Mouse (Mus musculus) cerebellum, adult 2 months (tissue): ENCODE data around the gene Catsperz. TPM values are rescaled to one million over a fixed set of nuclear protein-coding genes. Genes with fewer than 3 reads are reported as not detected.
A peak's percentile ranks its signal among the peaks of the same experiment; 100 is the strongest.
"Not testable (repeated sequence)": the region's sequence is repeated elsewhere in the genome, so short reads cannot be mapped to it uniquely, and the experiment has no call there.

Source experiments
- DNase-seq, 2 experiments: peaks; one replicate each; pipeline ENCODE4 v3.0.0; 2021
- H3K27ac ChIP-seq: fragments of 200-500 bp; 2 replicates; pipeline ENCODE4 v1.5.1; 2012; ENCODE audit warnings: low read length, control low read depth, inconsistent platforms; ENCODE audit not compliant: insufficient read depth
- H3K27me3 ChIP-seq: fragments of 200-500 bp; 2 replicates; pipeline ENCODE4 v1.6.1; 2012; ENCODE audit warnings: inconsistent platforms, mild to moderate bottlenecking, low read length, moderate library complexity; ENCODE audit not compliant: control insufficient read depth, insufficient read depth
- H3K4me1 ChIP-seq: fragments of 200-500 bp; 2 replicates; pipeline ENCODE4 v1.6.1; 2011; ENCODE audit warnings: low read length; ENCODE audit not compliant: control insufficient read depth, insufficient read depth
- H3K4me3 ChIP-seq: fragments of 200-500 bp; replicated peaks from 2 replicates; pipeline ENCODE3; 2011; ENCODE audit warnings: mild to moderate bottlenecking, low read depth, low read length, control low read depth; ENCODE audit not compliant: insufficient read depth
- CTCF ChIP-seq: fragments of 200-500 bp; IDR thresholded peaks from 2 replicates; pipeline ENCODE4 v1.5.1; 2011; ENCODE audit warnings: low read depth, mild to moderate bottlenecking, control low read depth, low read length, moderate library complexity, borderline replicate concordance; ENCODE audit not compliant: insufficient read depth
- POLR2A ChIP-seq: fragments of 200-500 bp; IDR thresholded peaks from 2 replicates; pipeline ENCODE4 v1.6.1; 2011; ENCODE audit warnings: low read length, control low read depth, borderline replicate concordance; ENCODE audit not compliant: insufficient read depth
- WGBS: fragments of 180-500 bp; shearing (Covaris S2); methylation state at CpG from one replicate; pipeline ENCODE4 v1.1.7; 2018; 5-methylcytosine and 5-hydroxymethylcytosine counted together
- polyA plus RNA-seq: library from polyadenylated mRNA; depleted of rRNA; stranded (reverse); fragments of >200 nt; gene quantifications from 2 replicates; pipeline ENCODE4 v1.2.3, GENCODE M21; 2012

Catsperz gene
- polyA plus RNA-seq, 1 experiment = 2.8 TPM

GRCm38 (mm10) chr19:6907811-6908540, 17.2 kb downstream of the Catsperz start:
- H3K27me3 ChIP-seq = no peaks in the 10 kb centered on the region
- H3K4me3 ChIP-seq = peak overlapping the region; percentile 92
- peaks cover 9% of the 10 kb centered on the region for H3K4me1 ChIP-seq
- peak; percentile 25 to 26 for DNase-seq
- no peak overlapping the region for H3K27ac ChIP-seq
- TF ChIP-seq CTCF (no peak), POLR2A (no peak)
- WGBS = 60% methylated on average over 7 of the region's 7 CpGs

- H3K27me3 ChIP-seq = no peaks in the 10 kb centered on the region
- 77% methylated on average over 8 of the region's 8 CpGs for WGBS
- H3K27ac ChIP-seq = no peak overlapping the region
- no peak overlapping the region for H3K4me3 ChIP-seq
- DNase-seq = peak in 1 of 2 experiments; percentile 19
- H3K4me1 ChIP-seq = peaks cover 9% of the 10 kb centered on the region
- TF ChIP-seq POLR2A (no peak), CTCF (no peak)
Observed at GRCm38 (mm10) chr19:6907094-6907493, 18.1 kb downstream of the Catsperz start.

GRCm38 (mm10) chr19:6906199-6906598, 19.0 kb downstream of the Catsperz start:
- H3K4me1 ChIP-seq = peaks cover 9% of the 10 kb centered on the region
- TF ChIP-seq CTCF (no peak), POLR2A (no peak)
- 68% methylated on average over 3 of the region's 3 CpGs for WGBS
- DNase-seq = peak in 1 of 2 experiments; percentile 19
- H3K27ac ChIP-seq = no peak overlapping the region
- no peaks in the 10 kb centered on the region for H3K27me3 ChIP-seq
- H3K4me3 ChIP-seq = no peak overlapping the region

GRCm38 (mm10) chr19:6905498-6906159, 19.6 kb downstream of the Catsperz start:
- Histone ChIP-seq H3K4me3 (no peak overlapping the region), H3K27me3 (no peaks in the 10 kb centered on the region), H3K27ac (no peak overlapping the region), H3K4me1 (peaks cover 9% of the 10 kb centered on the region)
- TF ChIP-seq POLR2A (no peak), CTCF (no peak)
- no peak for DNase-seq
- WGBS = 94% methylated on average over 11 of the region's 11 CpGs

DNA sequence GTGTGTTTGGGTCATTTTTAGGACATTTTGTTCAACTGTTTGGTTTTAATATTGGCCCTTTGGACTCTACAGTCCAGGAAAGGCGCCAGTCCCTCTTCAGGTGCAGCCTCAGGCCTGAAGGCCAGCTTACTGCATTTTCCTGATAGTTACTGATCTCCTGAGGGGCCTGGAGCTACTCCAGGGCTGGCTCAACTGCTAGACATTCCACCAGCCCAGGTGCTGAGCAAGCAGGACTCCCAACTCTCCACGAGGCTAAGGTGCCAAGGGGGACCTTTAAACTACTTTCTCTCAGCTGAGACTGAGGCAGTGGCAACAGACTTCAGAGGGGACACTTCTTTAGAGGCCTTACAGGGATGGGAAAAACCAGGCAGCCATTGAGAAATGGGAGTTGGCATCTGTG, 20.3 kb downstream of the Catsperz start:
- H3K4me3 ChIP-seq = no peak overlapping the region
- H3K27ac ChIP-seq = no peak overlapping the region
- no peaks in the 10 kb centered on the region for H3K27me3 ChIP-seq
- TF ChIP-seq CTCF (no peak), POLR2A (no peak)
- WGBS = 47% methylated on average over 2 of the region's 2 CpGs
- DNase-seq = no peak
- peaks cover 9% of the 10 kb centered on the region for H3K4me1 ChIP-seq

DNA sequence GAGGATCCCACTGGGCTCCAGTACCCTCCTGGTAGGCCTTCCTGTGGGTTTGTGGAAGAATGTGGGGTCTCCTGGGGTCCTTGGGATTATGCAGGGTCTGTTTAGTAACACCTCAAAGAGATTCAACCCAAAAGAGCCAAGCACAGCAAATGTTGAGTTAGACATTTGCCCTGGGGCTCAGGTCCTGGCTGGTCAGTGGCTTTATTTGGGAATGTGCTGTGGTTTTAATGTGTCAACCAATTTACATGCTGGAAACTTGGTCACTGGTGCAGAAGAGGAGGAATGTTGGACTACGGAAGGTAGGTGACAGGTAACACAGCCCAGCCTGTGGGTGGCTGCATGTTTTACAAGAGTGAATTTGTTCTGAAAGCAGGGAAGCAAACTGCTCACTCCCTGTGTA, 22.1 kb downstream of the Catsperz start:
- WGBS = 92% methylated on average over 1 of the region's 1 CpGs
- DNase-seq = no peak
- no peak overlapping the region for H3K4me3 ChIP-seq
- TF ChIP-seq CTCF = no peak
- TF ChIP-seq POLR2A = no peak
- H3K27me3 ChIP-seq = no peaks in the 10 kb centered on the region
- H3K4me1 ChIP-seq = peaks cover 9% of the 10 kb centered on the region
- H3K27ac ChIP-seq = no peak overlapping the region

DNA sequence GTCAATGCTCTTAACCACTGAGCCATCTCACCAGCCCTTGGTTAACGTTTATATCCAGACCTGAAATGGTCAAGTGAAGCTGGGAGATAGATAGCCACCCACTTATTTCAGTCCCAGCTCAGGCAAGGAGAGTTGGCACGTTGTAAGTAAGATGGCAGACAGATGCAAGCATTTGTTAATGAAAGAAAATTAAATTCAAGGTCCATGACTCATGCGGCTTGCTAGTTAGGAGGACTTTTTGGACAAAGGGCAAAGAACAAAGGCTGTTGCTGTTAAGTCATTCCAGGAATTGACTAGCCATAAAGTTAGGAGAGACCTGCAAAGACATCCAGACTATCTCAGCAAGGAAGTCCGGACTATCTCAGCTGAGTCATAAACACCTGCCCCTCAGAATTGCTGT, 25.5 kb downstream of the Catsperz start:
- H3K27ac ChIP-seq = no peak overlapping the region
- no peak overlapping the region for H3K4me3 ChIP-seq
- no peak for DNase-seq
- 81% methylated on average over 4 of the region's 4 CpGs for WGBS
- no peaks in the 10 kb centered on the region for H3K27me3 ChIP-seq
- no peak for TF ChIP-seq CTCF
- TF ChIP-seq POLR2A = no peak
- no peaks in the 10 kb centered on the region for H3K4me1 ChIP-seq

DNA sequence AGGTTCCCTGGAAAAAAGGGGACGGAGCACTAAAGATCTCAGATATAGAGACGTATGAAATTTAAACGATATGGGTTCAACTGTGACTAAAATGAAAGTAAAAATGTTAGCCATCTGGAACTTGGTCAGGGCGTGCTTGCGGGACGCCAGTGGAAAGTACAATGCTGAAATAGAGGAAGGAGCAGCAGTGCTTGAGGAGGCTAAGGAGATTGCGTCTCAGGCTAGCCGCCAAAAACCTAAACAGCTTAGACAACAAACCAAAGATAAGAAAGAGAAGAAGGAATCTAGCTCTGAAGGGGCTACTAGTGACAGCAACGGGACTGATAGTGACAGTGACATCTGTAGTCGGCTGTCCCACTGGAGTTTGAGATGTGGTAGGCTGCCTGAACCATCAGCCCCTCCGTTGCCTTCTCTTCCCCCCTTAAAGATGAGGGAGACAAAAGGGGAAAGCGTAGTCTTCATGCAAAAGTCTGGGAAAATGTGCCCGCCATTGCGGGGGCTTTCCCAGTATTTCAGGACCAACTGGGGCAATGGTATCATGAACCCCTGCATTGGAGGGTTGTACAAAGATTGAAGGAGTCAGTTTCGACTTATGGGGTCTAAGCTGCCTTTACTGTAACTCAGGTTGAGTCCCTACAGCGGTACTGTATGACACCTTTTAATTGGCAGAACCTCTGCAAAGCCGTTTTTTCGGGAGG, 29.4 kb downstream of the Catsperz start:
- not testable (repeated sequence) for H3K27ac ChIP-seq, H3K27me3 ChIP-seq, H3K4me3 ChIP-seq, DNase-seq, H3K4me1 ChIP-seq
- WGBS = 85% methylated on average over 18 of the region's 18 CpGs
